Mouse (Mus musculus): ENCODE results near the gene Gm5089. TPM values are rescaled to one million over a fixed set of nuclear protein-coding genes. Genes with fewer than 3 reads are reported as not detected.

Gene Gm5089
- polyA plus RNA-seq (2012; ENCODE audit: low replicate concordance) = not detected in 2 replicates

DNA sequence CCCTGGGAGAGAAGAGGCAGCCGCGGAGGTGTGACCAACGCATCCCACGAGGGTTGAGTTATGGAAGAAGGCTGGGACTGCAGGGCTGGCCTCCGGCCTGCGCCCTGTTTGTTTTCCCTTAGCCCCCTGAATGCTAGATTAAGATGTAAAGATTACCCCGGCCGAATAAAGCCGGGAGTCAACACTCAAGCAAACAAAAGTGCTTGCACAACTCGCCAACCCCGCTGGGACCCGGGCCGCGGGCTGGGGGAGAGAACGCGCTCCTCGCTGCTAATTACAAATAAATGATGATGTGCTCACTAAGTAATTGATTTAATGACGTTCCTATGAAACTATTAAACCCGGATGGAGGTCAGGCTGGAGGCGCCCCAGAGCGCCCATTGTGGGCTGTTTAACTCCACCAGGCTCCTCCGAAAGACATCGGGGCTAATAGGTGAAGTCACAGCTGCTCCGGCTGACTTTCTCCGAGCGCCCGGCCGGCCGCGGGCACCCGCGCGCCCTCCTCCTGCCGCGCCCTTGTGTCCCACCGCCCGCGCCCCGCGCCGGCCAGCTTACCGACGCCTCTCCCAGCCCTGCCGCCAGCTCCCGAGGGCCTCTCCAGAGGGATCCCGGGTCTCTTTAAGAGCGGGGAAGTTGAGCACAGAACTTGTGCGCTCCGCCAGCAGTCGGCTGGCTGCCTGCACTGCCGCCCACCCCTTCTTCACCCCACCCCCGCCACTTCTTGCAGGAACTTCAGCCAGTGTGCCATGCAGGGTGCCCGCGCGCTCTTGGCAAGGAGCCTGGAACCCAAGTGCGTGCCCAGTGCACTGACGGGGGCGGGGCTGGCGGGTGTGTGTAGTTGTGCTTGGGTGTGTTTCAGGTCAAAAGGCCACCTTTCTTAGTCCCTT is at the start of gene Gm5089:
Gene Gm5089, minus strand, starts transcription at position 620 of the 887 bp plus-strand sequence.

DNA sequence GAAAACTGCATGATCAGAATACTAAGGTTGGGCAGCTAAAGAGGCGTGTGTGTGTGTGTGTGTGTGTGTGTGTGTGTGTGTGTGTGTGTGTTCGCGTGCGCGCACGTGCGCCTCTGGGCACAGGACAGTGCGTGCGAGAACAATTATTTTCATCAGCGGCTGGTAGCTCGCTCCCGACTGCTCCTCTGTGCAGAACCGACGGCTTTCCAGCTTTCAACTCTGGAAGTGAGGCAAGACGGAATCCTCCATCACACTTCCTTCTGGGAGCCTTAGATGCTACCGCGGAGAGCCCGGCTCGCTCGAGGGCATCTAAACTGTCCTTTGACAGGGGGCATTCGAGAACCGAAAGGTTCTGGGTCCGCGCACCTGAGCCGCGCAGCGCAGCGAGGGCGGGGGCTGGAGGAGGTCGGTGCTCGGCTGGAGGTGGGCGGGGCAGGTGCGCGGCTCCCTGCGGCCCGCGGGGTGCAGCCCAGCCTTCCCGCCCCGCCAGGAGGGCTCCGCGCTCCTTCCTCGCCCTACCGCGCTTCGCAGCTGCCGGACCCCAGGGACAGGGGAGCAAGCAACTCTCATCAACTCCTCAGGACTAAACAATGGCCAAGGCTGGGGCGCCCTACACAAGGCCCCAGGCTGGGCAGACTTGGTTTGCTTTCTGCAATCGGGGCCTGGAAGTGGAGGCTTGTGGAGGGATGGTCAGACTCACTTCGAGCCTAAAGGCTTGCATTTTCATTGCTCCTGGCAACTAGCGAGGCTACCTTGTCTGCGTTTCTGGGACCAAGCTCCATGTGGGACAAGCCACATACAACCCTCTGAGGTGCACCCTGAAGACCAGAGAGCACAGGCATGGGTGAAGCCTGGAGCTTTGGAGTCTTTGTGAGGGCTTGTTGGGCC is 39.8 kb upstream of the Gm5089 start, which contains the start of gene Gm10837:
Gene Gm10837, plus strand, starts transcription at position 146 of the 888 bp plus-strand sequence.

DNA sequence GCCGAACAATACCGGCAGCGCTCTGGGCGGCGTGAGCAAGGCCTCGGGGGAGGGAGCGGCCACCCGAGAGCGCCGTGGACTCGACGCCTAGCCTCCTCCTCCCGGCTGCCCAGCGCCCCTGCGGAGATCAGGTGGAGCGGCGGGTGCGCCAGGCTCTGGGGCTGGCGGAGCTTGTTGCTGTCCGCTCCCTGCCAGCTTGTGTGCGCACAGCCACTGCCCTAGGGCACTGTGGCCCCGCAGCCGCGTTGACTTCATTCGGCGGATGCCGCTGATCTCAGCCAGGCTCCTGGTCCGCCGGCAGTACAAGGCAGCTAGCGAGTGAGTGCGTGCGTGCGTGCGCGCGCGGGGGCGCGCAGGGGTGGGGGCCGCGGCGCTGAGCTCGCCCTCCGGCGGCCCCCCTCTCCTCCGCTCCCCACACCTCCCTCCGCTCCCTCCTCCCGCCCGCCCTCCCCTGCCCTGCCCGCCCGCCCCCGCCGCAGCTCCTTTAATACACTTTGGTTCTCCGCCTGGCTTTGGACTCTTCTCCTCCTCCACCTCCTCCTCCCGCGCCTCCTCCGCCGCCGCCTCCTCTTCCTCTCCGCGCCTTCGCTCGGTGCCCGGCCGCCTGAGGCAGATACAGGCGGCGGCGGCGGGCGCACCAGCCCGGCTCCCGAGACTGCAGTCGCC is 24.1 kb upstream of the Gm5089 start, which contains the start of gene Zic2:
Gene Zic2, plus strand, starts transcription at position 545 of the 666 bp plus-strand sequence.

DNA sequence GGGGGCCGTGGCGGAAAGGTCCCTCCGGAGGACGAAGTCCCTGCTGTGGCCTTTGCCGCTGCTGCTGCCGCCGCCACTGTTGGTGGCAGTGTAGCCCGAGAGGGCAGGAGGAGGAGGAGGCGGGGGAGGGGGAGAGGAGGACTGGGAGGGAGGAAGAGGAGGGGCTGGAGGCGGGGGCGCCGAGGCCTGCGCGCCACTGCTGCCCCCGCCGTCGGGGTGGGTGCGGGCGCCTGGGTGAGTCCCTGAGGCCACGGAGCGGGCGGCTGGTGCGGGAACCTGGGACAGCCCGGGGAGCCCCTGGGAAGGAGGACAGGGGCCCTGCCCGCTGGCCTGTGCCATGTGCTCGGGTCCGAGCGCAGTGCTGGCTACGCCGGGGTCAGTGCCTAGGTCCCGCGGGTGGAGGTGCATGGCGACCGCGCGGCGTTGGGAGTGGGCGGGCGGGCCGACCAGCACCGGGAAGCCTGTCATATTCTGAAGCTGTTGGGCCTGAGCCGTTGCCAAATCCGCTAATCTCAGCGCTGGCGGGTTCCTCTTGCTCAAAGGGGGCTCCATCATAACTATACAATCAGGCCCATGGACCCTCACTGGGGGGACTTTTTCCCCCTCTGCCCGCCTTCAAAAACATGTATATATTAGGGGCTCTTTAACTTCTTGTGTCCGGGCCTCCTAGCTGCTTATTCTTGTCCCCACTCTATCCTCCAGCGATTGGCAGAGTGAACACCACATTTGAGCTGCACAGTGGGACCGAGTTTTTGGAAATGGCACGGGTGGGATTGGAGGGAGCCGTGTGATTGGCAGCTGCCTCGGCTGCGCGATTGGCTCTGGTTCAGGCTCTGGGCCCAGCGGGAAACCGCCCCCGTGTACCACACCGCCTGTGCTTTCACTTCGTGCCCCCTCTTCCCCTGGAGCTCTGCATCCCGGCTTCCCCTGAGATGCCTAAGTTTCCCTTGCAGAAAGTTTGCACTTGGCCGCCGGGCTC is 14.1 kb upstream of the Gm5089 start, which contains the start of gene Zic5:
Gene Zic5, minus strand, starts transcription at position 915 of the 979 bp plus-strand sequence.

Other genes with a start within 250 kb of the Gm5089 start
- 0.06 TPM in 1 of 2 replicates, not detected in the other for gene Zic5, start 14.6 kb upstream of the Gm5089 start, polyA plus RNA-seq (2012; ENCODE audit: low replicate concordance)
- gene Zic2, start 24.3 kb upstream of the Gm5089 start, polyA plus RNA-seq (2012; ENCODE audit: low replicate concordance) = 0.11 TPM in 1 of 2 replicates, not detected in the other
- gene Gm10837, start 39.5 kb upstream of the Gm5089 start, polyA plus RNA-seq (2012; ENCODE audit: low replicate concordance) = 0.11 TPM in 1 of 2 replicates, not detected in the other
- 4.7 and 10.1 TPM in 2 replicates for gene Pcca, start 83.2 kb upstream of the Gm5089 start, polyA plus RNA-seq (2012; ENCODE audit: low replicate concordance)